Mouse (Mus musculus) ES-E14 (cell line): Measurements from ENCODE around the gene Ptpn1. TPM values are rescaled to one million over a fixed set of nuclear protein-coding genes. Genes with fewer than 3 reads are reported as not detected.

Source experiments
- DNase-seq: peaks from one replicate; pipeline ENCODE4 v3.0.0-alpha.2; 2013; ENCODE audit warnings: low read depth, low spot score
- H3K27ac ChIP-seq: 2 replicates; pipeline ENCODE4 v1.5.1; 2012; ENCODE audit warnings: low read depth, mild to moderate bottlenecking, low read length, moderate library complexity, mixed read lengths; ENCODE audit not compliant: poor library complexity, insufficient read depth, severe bottlenecking
- H3K36me3 ChIP-seq: 2 replicates; pipeline ENCODE4 v1.6.1; 2012; ENCODE audit warnings: mild to moderate bottlenecking, low read length, moderate library complexity, mixed read lengths; ENCODE audit not compliant: control insufficient read depth, poor library complexity, insufficient read depth, severe bottlenecking
- H3K4me1 ChIP-seq, 2 experiments: fragments of 150-350 bp in 1 of 2; sonication (generic) in 1 of 2; 2 replicates each; pipeline ENCODE4 v1.6.1; 2012; ENCODE audit warnings: low read length in 2 of 2, mild to moderate bottlenecking in 1 of 2, mixed read lengths in 1 of 2; ENCODE audit not compliant: control insufficient read depth in 2 of 2, insufficient read depth in 2 of 2, poor library complexity in 1 of 2
- H3K4me3 ChIP-seq, 2 experiments: fragments of 150-350 bp in 1 of 2; sonication (generic) in 1 of 2; 2 replicates each; pipeline ENCODE4 v1.5.1; 2012; ENCODE audit warnings: low read length in 2 of 2, low read depth in 1 of 2, mild to moderate bottlenecking in 1 of 2, mixed read lengths in 1 of 2; ENCODE audit not compliant: insufficient read depth in 1 of 2, poor library complexity in 1 of 2, severe bottlenecking in 1 of 2
- H3K9ac ChIP-seq: 2 replicates; pipeline ENCODE4 v1.6.1; 2012; ENCODE audit warnings: low read depth, mild to moderate bottlenecking, low read length, mixed read lengths; ENCODE audit not compliant: poor library complexity, insufficient read depth, severe bottlenecking
- H3K9me3 ChIP-seq: fragments of 150-350 bp; sonication (generic); 2 replicates; pipeline ENCODE4 v1.6.1; 2012; ENCODE audit warnings: low read depth, mild to moderate bottlenecking, low read length; ENCODE audit not compliant: control insufficient read depth, insufficient read depth
- CHD2 ChIP-seq: IDR thresholded peaks from 2 replicates; pipeline ENCODE4 v1.6.1; 2014; ENCODE audit warnings: mild to moderate bottlenecking, low read depth, low read length, inconsistent platforms
- HCFC1 ChIP-seq: IDR thresholded peaks from 2 replicates; pipeline ENCODE4 v1.6.1; 2012; ENCODE audit warnings: low read length, inconsistent platforms, borderline replicate concordance; ENCODE audit not compliant: insufficient read depth
- MAFK ChIP-seq: IDR thresholded peaks from 2 replicates; pipeline ENCODE4 v1.6.1; 2014; ENCODE audit warnings: mild to moderate bottlenecking, low read depth, low read length, inconsistent platforms; ENCODE audit not compliant: insufficient read depth
- ZC3H11A ChIP-seq: IDR thresholded peaks from 2 replicates; pipeline ENCODE4 v1.6.1; 2012; ENCODE audit warnings: low read depth, mild to moderate bottlenecking, inconsistent platforms, low read length, borderline replicate concordance
- ZNF384 ChIP-seq: IDR thresholded peaks from 2 replicates; pipeline ENCODE4 v1.6.1; 2012; ENCODE audit warnings: low read depth, low read length, inconsistent platforms
- in situ Hi-C, 2 experiments: fragments of 600-800 bp; cut with MboI; formaldehyde crosslinking; loops; one replicate each; pipeline ENCODE4 v1.15.1; 2025; ENCODE audit warnings: low sequenced_read_pairs in 2 of 2, inconsistent platforms in 1 of 2; ENCODE audit not compliant: unreplicated experiment in 2 of 2
- total RNA-seq: library from RNA; depleted of rRNA; stranded (reverse); fragments of 300-350 nt; gene quantifications from 2 replicates; pipeline ENCODE4 v1.2.3, GENCODE M21; 2012; rRNA removed

Ptpn1 gene
- total RNA-seq, 1 experiment: 39.9 TPM

- Histone ChIP-seq H3K9me3 (no peaks in the 10 kb centered on the region), H3K27ac (no peak overlapping the region), H3K4me3 (no peak overlapping the region), H3K9ac (no peak overlapping the region), H3K36me3 (no peaks in the 10 kb centered on the region), H3K4me1 (no peaks in the 10 kb centered on the region)
- no peak for DNase-seq
- TF ChIP-seq ZC3H11A (no peak), CHD2 (no peak), ZNF384 (no peak), HCFC1 (no peak), MAFK (no peak)
- in situ Hi-C loops: no loop called here
Observed at GRCm38 (mm10) chr2:168023763-168024402, 92.0 kb downstream of the Ptpn1 start.

GRCm38 (mm10) chr2:168025174-168025573 is 93.3 kb downstream of the Ptpn1 start:
- DNase-seq: no peak
- no peak overlapping the region for H3K27ac ChIP-seq
- no peaks in the 10 kb centered on the region for H3K36me3 ChIP-seq
- no peaks in the 10 kb centered on the region for H3K9me3 ChIP-seq
- in situ Hi-C loops: no loop called here
- H3K9ac ChIP-seq: no peak overlapping the region
- TF ChIP-seq ZC3H11A (no peak), CHD2 (no peak), HCFC1 (no peak), ZNF384 (no peak), MAFK (no peak)
- H3K4me1 ChIP-seq: no peaks in the 10 kb centered on the region
- no peak overlapping the region for H3K4me3 ChIP-seq

- Histone ChIP-seq H3K4me3 (no peak overlapping the region), H3K9ac (no peak overlapping the region), H3K27ac (no peak overlapping the region), H3K9me3 (no peaks in the 10 kb centered on the region), H3K36me3 (no peaks in the 10 kb centered on the region), H3K4me1 (no peaks in the 10 kb centered on the region)
- DNase-seq: no peak
- in situ Hi-C loops: no loop called here
- TF ChIP-seq HCFC1 (no peak), MAFK (no peak), ZNF384 (no peak), ZC3H11A (no peak), CHD2 (no peak)
Observed at GRCm38 (mm10) chr2:168025882-168026281, 94.0 kb downstream of the Ptpn1 start.

GRCm38 (mm10) chr2:168026467-168026866 is 94.6 kb downstream of the Ptpn1 start:
- DNase-seq: no peak
- H3K27ac ChIP-seq: no peak overlapping the region
- no peak overlapping the region for H3K9ac ChIP-seq
- no peaks in the 10 kb centered on the region for H3K4me1 ChIP-seq
- no peak overlapping the region for H3K4me3 ChIP-seq
- no peaks in the 10 kb centered on the region for H3K9me3 ChIP-seq
- TF ChIP-seq ZC3H11A (no peak), ZNF384 (no peak), CHD2 (no peak), HCFC1 (no peak), MAFK (no peak)
- H3K36me3 ChIP-seq: no peaks in the 10 kb centered on the region
- in situ Hi-C loops: no loop called here

GRCm38 (mm10) chr2:168028376-168028775 is 96.5 kb downstream of the Ptpn1 start:
- H3K9me3 ChIP-seq: no peaks in the 10 kb centered on the region
- no peak for DNase-seq
- in situ Hi-C loops: no loop called here
- no peak overlapping the region for H3K4me3 ChIP-seq
- no peaks in the 10 kb centered on the region for H3K36me3 ChIP-seq
- no peak overlapping the region for H3K27ac ChIP-seq
- no peak overlapping the region for H3K9ac ChIP-seq
- H3K4me1 ChIP-seq: peaks cover 0 to 5% of the 10 kb centered on the region in 2 experiments; a peak in 1 of 4 replicates
- TF ChIP-seq ZNF384: no peak
- no peak for TF ChIP-seq CHD2
- TF ChIP-seq ZC3H11A: no peak
- TF ChIP-seq MAFK: no peak
- TF ChIP-seq HCFC1: no peak

Other genes starting within 250 kb of the Ptpn1 start
- gene Cebpb, start 243.1 kb upstream of the Ptpn1 start, total RNA-seq: 9.1 and 11.2 TPM in 2 replicates
- 43.7 and 54.9 TPM in 2 replicates for gene Tmem189, start 242.2 kb upstream of the Ptpn1 start, total RNA-seq
- gene Ripor3, start 78.6 kb downstream of the Ptpn1 start, total RNA-seq: 0.32 and 0.98 TPM in 2 replicates
- gene Pard6b, start 148.9 kb downstream of the Ptpn1 start, total RNA-seq: 11.6 and 15.3 TPM in 2 replicates